Mouse (Mus musculus) adrenal gland, postnatal 4 days (tissue): ENCODE results near the gene Mogat2. TPM values are rescaled to one million over a fixed set of nuclear protein-coding genes. Genes with fewer than 3 reads are reported as not detected.

Experiments used
- DNase-seq, 2 experiments: peaks; one replicate each; pipeline ENCODE4 v3.0.0; 2021 to 2022; ENCODE audit warnings: low spot score in 2 of 2, mixed read lengths in 2 of 2
- long read RNA-seq, 2 experiments: library from polyadenylated mRNA; stranded (forward); transcript quantifications; one replicate each; pipeline ENCODE4 v2.0.0; 2021
- total RNA-seq, 2 experiments: library from RNA; stranded (reverse); gene quantifications; 2 replicates each; pipeline ENCODE4 v1.2.3; 2021

Gene Mogat2
- total RNA-seq: 1 to 10 TPM in 1 of 2 experiments, under 1 TPM in 1; 0.34 to 4.1 TPM
- long read RNA-seq, experiment 1: 0 reads
- long read RNA-seq, experiment 2, partial matches to known transcripts: 1 of 2 reads
- long read RNA-seq, experiment 2, other reads (novel, unspliced or antisense): 0 of 2 reads

DNA sequence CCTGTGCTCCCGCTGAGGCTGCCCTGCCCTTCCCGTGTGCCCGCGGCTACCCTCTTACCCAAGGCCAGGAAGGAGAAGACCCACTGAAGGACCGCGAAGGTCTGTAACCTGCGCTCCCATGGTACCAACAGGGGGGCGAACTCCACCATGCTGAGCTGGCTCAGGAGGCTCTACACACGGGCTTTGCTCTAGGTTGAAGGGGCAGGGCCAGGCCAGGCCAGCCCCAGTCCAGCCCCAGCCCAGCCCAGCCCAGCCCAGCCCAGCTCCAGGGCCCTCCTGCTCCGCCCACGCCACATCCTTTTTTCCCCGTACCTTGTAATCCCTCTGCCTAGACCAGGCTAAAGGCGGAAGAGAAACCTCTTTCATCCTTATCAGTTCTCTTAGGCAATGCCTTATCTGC is at the start of gene Mogat2:
Gene Mogat2, minus strand, starts transcription at position 203 of the 400 bp plus-strand sequence.
- DNase-seq: no peak

DNA sequence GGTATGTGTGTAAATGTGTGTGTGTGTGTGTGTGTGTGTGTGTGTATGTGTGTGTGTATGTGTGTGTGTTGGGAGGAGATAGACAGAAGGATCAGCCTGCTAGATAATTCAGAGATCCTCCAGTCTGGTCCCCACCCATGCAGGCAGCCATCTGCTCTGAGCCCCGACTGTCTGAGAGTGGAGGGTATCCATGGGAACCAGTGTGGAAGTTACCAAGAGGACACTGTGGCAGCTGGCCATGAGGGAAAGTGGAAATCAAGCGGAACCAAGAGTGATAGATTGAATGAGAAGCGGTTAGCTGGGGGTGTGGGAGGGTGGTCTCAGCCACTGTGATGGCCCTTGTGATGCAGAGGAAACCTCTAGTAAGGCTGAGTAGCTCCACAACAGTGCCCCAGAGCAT is 48.9 kb upstream of the Mogat2 start:
- DNase-seq: no peak

DNA sequence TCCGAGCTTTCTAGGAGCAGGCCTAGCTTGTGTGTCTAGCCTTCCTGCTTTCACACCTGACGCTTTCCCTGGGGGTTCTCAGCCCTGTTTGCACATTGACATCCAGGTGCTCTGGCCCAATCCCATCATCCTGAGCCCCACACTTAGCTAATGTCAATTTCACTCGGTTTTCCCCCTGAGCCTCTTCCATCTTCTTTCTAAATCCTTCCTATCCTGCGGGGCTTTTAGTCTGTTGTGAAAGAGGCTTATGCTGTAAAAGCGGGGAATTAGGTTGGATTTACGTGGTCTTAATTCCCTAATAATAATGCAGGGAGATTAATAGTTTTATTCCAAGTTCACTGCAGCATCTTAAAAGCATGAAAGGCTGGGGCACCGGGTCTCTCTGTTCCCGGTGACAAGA is 41.2 kb upstream of the Mogat2 start:
- DNase-seq: no peak

DNA sequence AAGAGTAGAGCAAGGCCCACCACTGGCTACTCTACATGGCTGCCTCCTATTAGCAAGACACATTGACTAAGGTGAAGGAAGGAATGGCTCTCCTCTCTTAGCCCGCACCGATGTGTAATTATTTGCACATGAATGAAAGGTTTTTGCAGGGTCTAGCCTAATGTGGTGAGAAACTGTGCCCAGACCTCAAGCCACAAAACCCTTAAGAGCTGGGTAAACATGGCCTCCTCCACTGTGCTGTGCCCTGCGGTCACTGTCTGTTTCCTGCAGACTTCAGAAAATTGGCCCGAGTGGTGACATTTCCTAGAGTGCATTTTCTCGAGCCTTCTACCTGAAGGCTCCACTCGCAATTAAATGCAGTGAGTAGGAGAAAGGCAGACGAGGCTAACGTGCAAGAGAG is 39.9 kb upstream of the Mogat2 start:
- DNase-seq: no peak

DNA sequence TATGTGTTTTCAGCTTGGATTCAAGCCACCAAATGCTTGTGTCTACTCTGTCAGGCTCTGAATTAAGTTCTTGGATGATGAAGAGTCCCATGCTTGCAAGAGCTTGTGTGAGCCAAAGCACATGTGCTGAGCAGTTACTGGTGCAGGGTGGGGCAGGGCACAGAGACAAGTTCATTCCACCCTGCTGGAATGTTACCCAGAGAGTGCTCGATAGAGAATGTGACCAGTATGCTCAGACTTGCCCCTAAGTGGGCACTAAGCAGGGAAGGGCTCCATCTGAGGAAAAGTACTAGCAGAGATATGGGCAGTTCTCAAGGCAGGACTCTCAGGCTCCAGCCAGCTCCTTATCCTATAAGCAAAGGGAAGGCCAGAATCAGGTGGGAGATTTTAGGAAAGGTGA is 38.3 kb upstream of the Mogat2 start:
- no peak for DNase-seq

DNA sequence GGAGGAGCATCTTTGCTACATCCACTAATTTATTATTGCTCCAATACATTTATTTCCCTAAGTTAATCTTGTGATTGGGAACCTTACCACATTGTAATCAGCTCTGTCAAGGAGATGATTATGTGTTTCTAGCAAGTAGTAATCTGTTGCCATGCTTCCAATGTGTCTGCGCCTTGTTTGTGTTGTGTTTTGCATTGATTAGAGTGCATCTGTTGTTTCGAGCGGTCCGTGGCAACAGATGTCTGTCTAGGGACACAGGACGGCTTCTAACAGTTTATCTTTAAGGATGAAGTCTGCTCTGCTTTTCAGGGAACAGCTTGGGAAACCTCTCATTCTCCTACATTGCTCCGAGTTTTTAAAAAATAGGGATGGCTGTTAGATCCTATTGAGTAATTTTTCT is 36.7 kb upstream of the Mogat2 start:
- no peak for DNase-seq

DNA sequence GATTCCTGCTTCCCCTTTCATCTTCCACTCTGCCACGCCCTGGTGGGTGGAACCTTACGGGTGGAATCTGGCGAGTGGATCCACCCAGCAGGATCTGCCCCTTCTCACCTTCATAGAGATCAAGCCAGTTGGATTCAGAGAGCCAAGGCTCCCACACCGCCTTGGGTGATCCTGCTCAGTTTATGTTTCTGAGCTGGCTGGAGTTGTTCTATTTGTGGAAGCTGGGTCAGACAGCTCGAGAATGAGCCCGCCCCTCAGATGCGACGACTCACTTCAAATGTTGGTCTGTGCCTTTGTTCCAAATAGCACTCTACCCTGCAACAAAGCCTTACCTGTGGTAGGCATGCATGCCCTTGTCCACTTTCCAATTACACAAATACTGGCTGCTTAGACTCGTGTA is 33.2 kb upstream of the Mogat2 start:
- DNase-seq: no peak

DNA sequence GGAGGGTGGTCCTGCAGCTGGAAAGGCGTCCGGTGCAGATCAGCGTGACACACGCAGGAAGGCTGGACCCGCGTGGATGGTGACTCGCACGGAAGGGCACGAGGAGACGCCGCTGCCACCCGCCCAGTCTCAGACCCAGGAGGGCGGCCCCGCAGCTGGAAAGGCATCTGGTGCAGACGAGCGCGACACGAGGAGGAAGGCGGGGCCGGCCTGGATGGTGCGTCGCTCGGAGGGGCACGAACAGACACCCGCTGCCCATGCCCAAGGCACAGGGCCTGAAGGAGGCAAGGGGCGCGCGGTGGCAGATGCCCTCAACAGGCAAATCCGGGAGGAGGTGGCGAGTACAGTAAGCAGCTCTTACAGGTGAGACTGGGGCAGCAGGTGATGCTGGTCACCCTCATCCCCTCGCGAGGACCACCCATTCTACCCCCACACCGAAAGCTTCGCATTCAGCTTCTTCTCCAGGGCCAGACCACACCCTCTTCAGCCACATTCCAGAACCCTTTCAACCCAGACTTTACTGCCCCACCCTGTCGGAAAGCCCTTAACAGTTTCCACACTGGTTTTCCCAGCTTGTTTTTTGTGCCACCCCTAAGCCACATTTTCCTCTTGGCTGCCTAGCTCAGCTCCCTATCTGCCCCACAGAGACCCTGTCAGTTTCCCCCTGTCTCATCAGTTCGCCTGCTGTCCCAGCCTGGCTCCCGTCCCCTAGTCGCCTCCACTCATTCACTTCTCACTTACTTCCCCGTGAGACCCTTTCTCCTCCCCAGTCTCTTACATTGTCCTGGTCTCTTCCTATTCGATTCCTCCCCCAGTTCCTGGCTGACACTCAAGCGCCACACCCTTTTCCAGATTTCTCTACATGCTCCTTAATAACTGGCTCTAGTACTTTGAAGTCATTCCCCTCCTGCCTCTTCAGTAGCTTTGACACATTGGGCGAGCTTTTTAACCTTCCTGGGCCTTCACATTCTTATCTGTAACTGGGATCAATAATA is 30.8 kb upstream of the Mogat2 start:
- DNase-seq: no peak

DNA sequence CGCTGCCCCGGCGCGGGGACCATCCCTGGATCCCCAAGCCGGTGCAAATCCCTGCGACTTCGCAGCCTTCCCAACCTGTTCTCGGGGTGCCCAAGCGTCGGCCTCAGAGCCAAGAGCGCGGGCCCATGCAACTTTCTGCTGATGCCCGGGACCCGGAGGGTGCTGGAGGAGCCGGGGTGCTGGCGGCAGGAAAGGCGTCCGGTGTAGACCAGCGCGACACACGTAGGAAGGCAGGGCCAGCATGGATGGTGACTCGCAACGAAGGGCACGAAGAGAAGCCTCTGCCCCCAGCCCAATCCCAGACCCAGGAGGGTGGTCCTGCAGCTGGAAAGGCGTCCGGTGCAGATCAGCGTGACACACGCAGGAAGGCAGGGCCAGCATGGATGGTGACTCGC is 30.1 kb upstream of the Mogat2 start:
- no peak for DNase-seq

DNA sequence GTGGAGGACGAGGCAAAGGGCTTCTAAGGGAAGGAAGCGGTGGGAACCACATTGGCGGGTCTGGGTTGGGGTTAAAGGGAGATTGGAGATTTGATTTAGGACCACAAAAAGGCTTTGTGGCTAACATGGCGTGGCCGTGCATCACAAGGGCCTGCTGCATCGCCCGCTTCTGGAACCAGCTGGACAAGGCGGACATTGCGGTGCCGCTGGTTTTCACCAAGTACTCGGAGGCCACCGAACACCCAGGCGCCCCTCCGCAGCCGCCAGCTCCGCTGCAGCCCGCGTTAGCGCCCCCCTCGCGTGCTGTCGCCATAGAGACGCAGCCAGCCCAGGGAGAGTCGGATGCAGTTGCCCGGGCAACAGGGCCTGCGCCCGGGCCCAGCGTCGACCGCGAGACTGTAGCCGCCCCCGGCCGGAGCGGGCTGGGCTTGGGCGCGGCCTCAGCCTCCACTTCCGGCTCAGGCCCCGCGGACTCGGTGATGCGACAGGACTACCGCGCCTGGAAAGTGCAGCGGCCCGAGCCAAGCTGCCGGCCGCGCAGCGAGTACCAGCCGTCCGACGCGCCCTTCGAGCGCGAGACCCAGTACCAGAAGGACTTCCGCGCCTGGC is 29.6 kb upstream of the Mogat2 start:
- DNase-seq: no peak

DNA sequence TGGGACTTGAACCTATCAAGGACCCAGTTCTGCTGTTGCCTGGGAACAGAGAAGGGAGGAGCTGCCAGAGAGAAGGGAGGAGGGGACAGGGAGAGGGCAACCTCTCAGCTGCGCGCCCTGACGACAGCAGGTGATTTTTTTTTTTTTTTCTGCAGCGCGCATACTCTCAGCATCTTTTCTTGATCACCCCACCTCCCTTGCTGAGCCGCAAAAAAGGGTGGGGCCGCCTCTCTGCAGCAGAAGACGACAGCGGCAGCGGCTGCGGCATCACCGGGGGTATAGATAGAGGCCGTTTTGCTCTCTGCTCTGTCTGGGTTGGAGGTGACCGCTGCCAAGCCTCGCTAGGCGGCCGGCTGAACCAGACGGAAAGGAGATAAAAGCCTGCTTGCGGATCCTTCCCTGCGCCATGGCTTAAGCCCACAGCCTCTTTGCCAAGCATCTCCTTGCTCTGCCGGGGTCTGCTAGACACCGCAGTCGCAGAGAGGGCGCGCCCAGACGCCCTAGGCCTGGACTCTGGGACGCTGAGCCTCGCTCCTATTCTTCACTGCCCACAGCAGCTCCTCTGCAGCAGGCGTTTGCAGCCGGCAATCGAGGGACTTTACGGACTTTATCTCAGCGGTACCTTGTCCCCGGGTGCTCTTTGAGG is 29.0 kb upstream of the Mogat2 start, which contains the start of gene Map6:
Gene Map6, plus strand, starts transcription at position 197 of the 646 bp plus-strand sequence.
- DNase-seq: no peak

DNA sequence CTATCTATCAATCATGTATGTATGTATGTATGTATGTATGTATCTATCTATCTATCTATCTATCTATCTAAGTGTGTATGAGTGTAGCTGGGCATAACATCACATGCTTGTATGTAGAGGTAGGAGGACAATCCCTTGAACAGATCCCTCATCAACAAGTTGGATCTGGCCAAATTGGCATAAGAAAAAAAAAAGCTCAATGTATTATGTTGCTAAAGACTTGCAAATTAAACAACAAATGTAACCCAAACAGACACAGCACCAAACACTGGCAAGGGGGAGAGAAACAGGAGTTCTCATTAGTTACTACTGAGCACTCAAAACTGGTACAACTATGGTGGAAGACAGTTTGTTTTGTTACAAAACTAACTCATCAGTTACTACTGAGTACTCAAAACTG is 26.2 kb upstream of the Mogat2 start:
- no peak for DNase-seq

DNA sequence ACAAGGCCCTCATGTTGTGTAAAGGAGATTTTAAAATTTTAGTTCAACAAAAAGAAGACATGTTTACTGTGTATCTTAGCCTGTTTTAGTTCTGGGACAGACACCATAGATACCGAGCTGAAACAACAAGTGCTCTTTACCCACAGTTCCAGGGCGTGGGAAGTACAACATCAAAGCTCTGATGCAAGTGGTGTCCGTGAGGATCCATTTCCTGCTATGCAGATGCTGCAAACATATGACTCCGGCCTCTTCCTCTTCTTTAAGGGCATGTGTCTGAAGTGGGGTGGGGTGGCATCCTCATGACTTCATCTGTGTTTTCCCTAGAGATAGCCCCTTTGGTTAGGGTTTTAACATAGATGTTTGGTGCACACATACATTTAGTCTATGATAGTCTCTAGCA is 25.1 kb upstream of the Mogat2 start:
- no peak for DNase-seq

DNA sequence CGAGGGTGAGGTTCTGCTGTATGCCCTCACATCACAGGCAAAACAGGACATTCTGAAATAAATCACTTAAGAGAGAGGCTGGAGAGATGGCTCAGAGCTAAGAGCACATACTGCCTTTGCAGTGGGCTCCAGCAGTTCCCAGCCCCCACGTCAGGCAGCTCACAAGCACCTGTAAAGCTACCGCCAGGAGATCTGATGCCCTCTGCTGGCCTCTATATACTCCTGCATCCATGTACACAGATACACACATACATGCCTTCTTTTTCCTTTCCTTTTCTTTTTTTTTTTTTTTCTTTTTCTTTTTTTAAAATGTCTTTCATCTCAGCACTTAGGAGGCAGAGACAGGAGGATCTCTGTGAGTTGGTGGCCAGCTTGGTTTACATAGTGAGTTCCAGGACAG is 23.5 kb upstream of the Mogat2 start:
- no peak for DNase-seq

DNA sequence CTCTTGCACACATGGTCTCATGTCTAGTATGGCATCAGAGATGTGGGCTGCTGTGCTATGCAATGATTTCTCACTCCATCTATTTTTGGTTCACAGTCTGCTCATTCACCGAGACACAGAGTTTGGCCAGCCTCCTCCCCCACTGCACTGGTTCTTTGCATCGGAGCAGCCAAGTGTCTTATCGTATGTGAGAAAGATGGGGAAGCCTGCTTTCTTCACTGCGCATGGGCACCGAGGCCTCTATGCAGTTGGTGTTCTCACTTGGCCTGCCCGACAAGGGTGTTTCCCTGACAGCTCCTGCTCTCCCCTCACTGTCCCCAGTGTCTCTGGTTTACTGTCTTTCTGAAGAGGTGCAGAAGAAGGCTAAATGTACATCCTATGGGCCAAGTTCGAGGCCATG is 16.6 kb upstream of the Mogat2 start:
- DNase-seq: no peak

DNA sequence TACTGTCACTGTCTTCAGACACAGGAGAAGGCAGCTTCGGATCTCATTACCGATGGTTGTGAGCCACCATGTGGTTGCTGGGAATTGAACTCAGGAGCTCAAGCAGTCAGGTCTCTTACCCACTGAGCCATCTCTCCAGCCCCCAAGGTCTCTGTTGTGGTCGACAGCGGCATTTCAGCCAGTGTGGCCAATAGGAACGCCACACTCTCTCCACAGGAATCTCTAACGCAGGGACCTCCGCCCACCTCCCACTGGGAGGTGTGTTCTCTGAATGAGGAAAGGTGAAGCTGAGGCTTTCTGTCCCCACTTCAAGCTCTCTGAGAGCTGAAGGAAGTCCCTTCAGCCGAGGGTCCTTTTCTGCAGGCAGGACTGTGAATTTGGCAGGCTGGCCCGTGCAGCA is 12.0 kb upstream of the Mogat2 start:
- no peak for DNase-seq

DNA sequence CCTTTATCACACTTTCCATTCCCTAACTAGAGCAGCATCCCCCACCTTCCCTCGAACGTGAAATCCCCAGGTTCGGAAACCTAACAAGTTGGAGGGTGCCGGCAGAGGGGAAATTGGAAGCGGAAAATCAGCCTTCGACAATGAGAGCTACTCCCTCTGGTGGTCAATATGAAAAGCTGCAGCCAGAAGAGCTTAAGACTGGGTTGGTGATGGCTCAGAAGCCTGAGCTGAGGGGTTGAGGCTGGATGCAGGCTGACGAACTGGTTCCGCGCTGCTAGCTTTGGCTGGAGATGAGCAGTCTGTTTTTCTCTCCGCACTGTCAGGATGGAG is 11.1 kb upstream of the Mogat2 start:
- DNase-seq: no peak

DNA sequence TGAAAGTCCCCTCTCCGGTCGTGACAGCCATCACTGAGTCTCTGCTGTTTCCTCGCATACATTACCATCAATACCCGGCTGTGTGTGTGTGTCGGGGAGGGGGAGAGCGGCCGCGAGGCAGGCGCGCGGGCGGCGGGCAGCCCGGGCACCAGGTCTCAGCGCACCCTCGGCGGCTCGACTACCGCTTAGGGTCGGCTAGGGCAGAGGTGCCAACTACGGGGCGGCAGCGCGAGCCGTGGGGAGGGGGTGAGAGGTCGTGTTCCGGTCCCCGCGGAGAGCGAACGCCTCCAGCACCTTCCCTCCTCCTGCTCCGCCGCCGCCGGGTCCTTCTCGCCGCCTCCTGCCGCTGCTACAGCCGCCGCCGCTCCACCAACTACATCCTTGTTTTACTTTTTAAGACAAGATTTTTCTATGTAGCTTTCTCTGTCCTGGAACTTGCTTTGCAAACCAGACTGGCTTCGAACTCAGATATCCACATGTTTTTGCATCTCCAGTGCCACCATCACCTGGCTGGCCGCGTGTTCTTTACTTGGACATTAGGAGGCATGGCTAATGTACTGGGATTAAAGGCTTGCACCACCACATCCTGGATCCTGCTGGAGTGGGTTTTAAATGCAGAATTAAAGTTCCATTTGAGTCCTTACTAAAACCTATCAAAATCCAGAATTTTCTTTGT is 10.6 kb upstream of the Mogat2 start:
- DNase-seq: no peak

DNA sequence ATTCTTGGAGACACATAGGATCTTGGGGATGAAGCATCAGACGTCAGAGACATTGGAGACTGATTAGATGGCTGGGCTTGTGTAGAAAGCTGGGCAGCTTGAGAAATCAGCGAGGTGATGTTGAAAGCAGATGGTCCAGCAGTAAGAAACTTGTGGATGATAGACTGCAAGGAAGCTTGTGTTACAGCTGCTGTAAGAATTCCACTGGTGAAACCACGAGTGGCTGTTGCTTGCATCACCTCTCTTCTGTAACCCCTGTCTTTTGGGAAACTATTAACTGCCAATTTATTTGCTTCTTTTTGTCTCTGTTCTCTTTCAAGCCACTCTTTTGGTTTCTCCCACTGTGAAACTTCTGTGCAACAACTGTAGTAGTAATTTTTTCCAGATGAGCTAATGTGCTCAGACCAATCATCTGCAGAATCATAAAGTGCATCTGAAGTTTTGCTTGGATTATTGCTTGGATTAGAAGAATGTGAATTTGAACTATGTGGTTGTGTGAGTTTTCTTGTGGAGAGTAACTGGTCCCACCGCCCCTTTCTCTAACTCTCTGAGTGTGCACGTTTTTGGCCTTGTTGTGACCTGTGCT is 9.8 kb upstream of the Mogat2 start:
- no peak for DNase-seq

DNA sequence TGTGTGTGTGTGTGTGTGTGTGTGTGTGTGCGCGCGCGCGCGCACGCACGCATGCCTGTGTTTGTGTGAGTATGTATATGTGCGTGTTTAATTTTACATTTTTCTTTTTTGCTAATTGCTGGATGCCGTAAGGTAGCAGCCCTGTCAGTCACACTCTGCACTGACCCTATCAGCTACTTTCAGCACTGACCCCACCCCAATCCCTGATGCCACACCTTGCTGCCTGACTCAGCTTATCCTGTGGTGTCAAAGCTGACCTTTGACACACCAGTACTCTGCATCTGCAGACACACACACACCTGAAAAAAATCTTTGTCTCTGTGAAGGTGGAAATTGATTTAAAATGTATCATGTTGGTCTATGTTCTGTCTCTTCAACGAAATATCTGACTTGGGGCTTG is 3.7 kb upstream of the Mogat2 start:
- no peak for DNase-seq
